In genomic region chr4:75787405-75787804, GRCm38 (mm10) we compare ENCODE assay signal across 27 mouse cellular contexts.
"Had no signal": no experiment of that assay in that cellular context is flagged by ENCODE, and none has a peak within 500 bp of the region (broad histone marks: within the 10 kb centered on the region; RNA-seq: fewer than 3 reads in every experiment).

No protein-coding gene starts in this region.

- H3K36me3 ChIP-seq: heart, embryonic 10.5 days; heart, embryonic 12.5 days; hindbrain, embryonic 10.5 days; hindbrain, embryonic 12.5 days; intestine, embryonic 15.5 days; limb, embryonic 10.5 days; limb, embryonic 12.5 days; liver, embryonic 13.5 days; liver, embryonic 15.5 days had no signal

- ATAC-seq: hindbrain, embryonic 16.5 days; inflammation-experienced regulatory T-cells, adult 6 months; intestine, embryonic 15.5 days; intestine, postnatal 0 days had no signal

- H3K27me3 ChIP-seq: heart, embryonic 12.5 days; hindbrain, embryonic 12.5 days; intestine, embryonic 15.5 days; limb, embryonic 12.5 days; liver, embryonic 13.5 days; liver, embryonic 15.5 days had no signal

- H3K27ac ChIP-seq: gastrocnemius, adult 2 months; heart, embryonic 10.5 days; hindbrain, embryonic 10.5 days; hindbrain, embryonic 12.5 days; hindbrain, embryonic 14.5 days; intestine, embryonic 15.5 days; layer of hippocampus, adult 2 months; left cerebral cortex, adult 2 months; limb, embryonic 10.5 days; limb, embryonic 12.5 days; liver, embryonic 13.5 days; liver, embryonic 15.5 days had no signal

- H3K9ac ChIP-seq: heart, embryonic 12.5 days; hindbrain, embryonic 12.5 days; hindbrain, embryonic 14.5 days; intestine, embryonic 15.5 days; limb, embryonic 12.5 days; liver, embryonic 13.5 days; liver, embryonic 15.5 days had no signal

- H3K4me2 ChIP-seq: heart, embryonic 12.5 days; hindbrain, embryonic 12.5 days; hindbrain, embryonic 14.5 days; intestine, embryonic 15.5 days; limb, embryonic 12.5 days; liver, embryonic 11.5 days; liver, embryonic 13.5 days; liver, embryonic 15.5 days had no signal

- H3K4me3 ChIP-seq: gastrocnemius, adult 2 months; heart, embryonic 10.5 days; heart, embryonic 12.5 days; hindbrain, embryonic 10.5 days; hindbrain, embryonic 12.5 days; intestine, embryonic 15.5 days; layer of hippocampus, adult 2 months; left cerebral cortex, adult 2 months; limb, embryonic 10.5 days; limb, embryonic 12.5 days; liver, embryonic 13.5 days; liver, embryonic 15.5 days had no signal

- DNase-seq: gastrocnemius, adult 2 months; gastrocnemius, postnatal 10 days; gastrocnemius, postnatal 25 days; heart, adult 18-20 months; heart, postnatal 10 days; heart, postnatal 4 days; kidney, adult 18-20 months; kidney, adult 9 months; kidney, postnatal 25 days; kidney, postnatal 4 days; liver; liver, embryonic 13.5 days had no signal

- H3K9me3 ChIP-seq: heart, embryonic 10.5 days; heart, embryonic 12.5 days; hindbrain, embryonic 10.5 days; hindbrain, embryonic 12.5 days; intestine, embryonic 15.5 days; limb, embryonic 10.5 days; limb, embryonic 12.5 days; liver, embryonic 13.5 days; liver, embryonic 15.5 days had no signal

- H3K4me1 ChIP-seq: heart, embryonic 10.5 days; heart, embryonic 12.5 days; hindbrain, embryonic 10.5 days; hindbrain, embryonic 12.5 days; intestine, embryonic 15.5 days; limb, embryonic 12.5 days; liver, embryonic 13.5 days; liver, embryonic 15.5 days had no signal
